Mouse (Mus musculus) C2C12 (cell line): ENCODE data around the gene Ints2.

Experiments used
- CEBPB ChIP-seq: IDR thresholded peaks from one replicate; pipeline ENCODE4 v1.6.1; 2011; ENCODE audit warnings: low read depth, mild to moderate bottlenecking, control low read depth, moderate library complexity
- CTCF ChIP-seq: IDR thresholded peaks from one replicate; pipeline ENCODE4 v1.5.1; 2011; ENCODE audit not compliant: control insufficient read depth, insufficient read depth, insufficient read length
- MAX ChIP-seq: IDR thresholded peaks from one replicate; pipeline ENCODE4 v1.6.1; 2011; ENCODE audit warnings: mild to moderate bottlenecking, control low read depth
- MYOD1 ChIP-seq: IDR thresholded peaks from one replicate; pipeline ENCODE4 v1.6.1; 2011; ENCODE audit warnings: low read depth; ENCODE audit not compliant: control insufficient read depth, insufficient read length
- USF1 ChIP-seq: IDR thresholded peaks from one replicate; pipeline ENCODE4 v1.6.1; 2011; ENCODE audit warnings: low read depth, mild to moderate bottlenecking, control low read depth, moderate library complexity

GRCm38 (mm10) chr11:86200460-86201021, 56.8 kb downstream of the Ints2 start:
- TF ChIP-seq USF1 (no peak), CTCF (no peak), CEBPB (peak; percentile 40), MAX (no peak), MYOD1 (no peak)
